Mouse (Mus musculus) CD4-positive naive resting alpha-beta T cell, adult 76 days (primary cell): Measurements from ENCODE around the gene Lyg2. TPM values are rescaled to one million over a fixed set of nuclear protein-coding genes. Genes with fewer than 3 reads are reported as not detected.

Source experiments
- total RNA-seq: library from RNA; stranded (reverse); gene quantifications from one replicate; pipeline ENCODE4 v1.2.4, GENCODE M21; 2023

The Lyg2 gene
- not detected for total RNA-seq

DNA sequence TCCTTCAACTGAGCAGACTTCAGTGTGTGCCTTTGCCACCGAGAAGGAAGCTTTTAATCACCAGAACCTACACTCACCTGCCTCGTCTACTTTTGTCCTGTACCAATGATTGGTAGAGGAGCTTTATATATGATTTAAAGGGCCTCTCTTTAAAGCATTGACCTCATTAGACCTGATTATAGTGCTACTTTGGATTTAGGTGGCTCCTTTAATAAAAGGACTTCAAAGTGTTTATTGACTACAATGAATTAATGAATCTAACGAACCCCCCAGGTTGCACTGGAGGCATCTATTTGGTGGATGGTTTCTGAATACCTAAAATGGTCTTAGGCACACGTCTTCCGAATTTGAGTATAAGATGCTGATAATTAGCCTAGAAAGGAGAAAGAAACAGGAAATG lies at the start of gene Lyg2:
Lyg2 (minus strand) TSS at position 101 of the 400 bp plus-strand sequence.

DNA sequence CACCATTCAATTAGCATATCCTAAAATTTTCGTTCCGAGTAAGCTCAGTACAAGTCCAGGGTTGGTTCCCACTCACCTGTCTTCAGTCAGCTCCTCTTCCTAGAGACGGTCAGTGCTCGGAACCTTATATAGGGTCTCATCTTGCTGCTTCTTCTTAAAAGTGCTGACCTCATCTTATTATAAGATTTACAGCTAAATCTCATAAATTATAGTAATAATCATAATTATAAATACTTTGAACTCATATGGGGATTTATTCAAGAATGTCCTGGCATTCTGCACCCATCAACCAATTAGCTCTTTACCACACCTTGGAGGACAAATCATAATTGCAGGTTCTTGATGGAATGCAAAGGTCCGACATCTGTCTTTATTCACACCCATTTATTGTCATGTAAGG lies 41.4 kb upstream of the Lyg2 start, which contains the start of gene Lyg1:
Lyg1 (minus strand) TSS at position 101 of the 400 bp plus-strand sequence.

DNA sequence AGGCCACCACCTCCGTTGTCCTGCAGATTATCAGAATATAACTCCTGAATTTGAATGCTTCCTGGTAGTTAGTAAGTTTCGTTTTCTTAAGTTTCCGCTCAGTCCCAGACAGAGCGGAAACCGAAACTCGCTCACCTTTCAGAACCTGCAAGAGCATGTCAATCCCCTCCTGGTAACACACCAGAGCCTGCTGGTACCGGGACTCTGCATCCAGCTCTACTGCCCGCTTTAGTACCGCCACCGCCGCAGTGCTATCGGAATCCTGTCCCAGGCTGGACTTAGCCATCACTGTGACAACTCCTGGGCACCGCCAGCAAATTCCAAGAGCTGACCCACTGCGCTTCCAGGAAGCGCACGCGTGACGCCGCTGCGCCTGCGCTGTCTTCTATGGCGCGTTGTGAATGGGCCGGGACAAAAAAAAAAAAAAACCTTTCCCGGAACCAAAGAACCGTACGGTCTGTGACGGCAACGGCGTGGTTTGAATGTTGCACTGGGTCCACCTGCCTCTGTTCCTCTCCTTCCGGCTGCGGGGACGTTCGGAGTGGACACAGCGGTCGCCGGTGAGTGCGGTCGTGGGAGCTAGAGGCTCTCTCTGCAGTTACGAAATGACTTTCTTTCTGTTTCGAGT lies 26.2 kb downstream of the Lyg2 start, which contains the start of the genes Mitd1 and Mrpl30:
Mitd1 (minus strand) TSS at position 387 of the 628 bp plus-strand sequence.
Mrpl30 (plus strand) TSS at position 453 of the 628 bp plus-strand sequence.

DNA sequence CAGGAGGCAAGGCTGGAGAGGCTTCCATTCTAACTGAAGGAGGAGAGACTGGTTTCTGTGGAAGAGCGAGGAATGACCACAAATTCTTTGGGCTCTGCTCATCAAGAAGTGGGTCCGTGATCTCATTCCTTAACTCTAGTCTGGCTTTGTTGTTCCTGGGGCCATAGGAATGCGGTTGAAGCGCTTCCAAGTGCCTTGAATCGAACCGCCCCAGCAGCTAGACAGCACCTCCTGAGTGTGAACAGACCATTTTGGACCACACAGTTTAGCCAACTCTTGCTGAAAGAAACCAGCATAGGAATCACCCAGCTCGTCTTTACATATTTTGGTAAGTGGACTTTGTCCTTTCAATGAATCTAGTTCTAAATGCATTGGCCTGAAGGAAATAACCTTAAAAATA lies 44.6 kb downstream of the Lyg2 start, which contains the start of gene Lipt1:
Lipt1 (plus strand) TSS at position 35 of the 400 bp plus-strand sequence.

DNA sequence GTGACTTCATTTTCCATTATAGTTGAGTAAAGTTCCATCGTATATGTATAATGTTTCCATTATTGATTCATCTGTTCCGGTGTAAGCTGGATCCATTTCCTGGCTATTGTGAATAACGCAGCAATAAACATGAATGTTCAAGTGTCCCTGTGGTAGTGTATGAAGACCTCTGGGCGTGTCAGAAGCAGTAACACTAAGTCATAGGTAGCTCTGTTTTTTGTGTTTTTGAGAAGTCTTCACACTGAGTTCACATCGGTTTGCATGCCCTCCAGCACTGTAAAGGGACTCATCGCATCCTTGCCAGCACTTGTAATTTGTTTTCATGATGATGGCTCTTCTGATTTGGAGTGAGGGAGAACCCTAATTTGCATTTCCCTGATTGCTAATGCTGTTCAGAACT lies 50.0 kb downstream of the Lyg2 start, which contains the start of gene Tsga10:
Tsga10 (minus strand) TSS at position 144 of the 400 bp plus-strand sequence.

Other genes with a start within 250 kb of the Lyg2 start
- 0.29 TPM for gene 2010300C02Rik, start 196.4 kb downstream of the Lyg2 start, total RNA-seq
- 4.3 TPM for gene Tsga10, start 50.1 kb downstream of the Lyg2 start, total RNA-seq
- 2.3 TPM for gene Lipt1, start 44.8 kb downstream of the Lyg2 start, total RNA-seq
- gene Mitd1, start 26.1 kb downstream of the Lyg2 start, total RNA-seq: 20.1 TPM
- 139 TPM for gene Mrpl30, start 26.0 kb downstream of the Lyg2 start, total RNA-seq
- not detected for gene Lyg1, start 41.3 kb upstream of the Lyg2 start, total RNA-seq
- gene Txndc9, start 81.4 kb upstream of the Lyg2 start, total RNA-seq: 77.8 TPM
- gene Eif5b, start 81.5 kb upstream of the Lyg2 start, total RNA-seq: 41.9 TPM
- gene Rev1, start 213.3 kb upstream of the Lyg2 start, total RNA-seq: 37.3 TPM